Mouse (Mus musculus) myocyte (in vitro differentiated cells): Measurements from ENCODE around the gene Ccdc153.

Experiments
- E2F4 ChIP-seq: IDR thresholded peaks from one replicate; pipeline ENCODE4 v1.6.1; 2011; ENCODE audit warnings: mild to moderate bottlenecking, control low read depth, moderate library complexity; ENCODE audit not compliant: insufficient read depth
- MAX ChIP-seq: IDR thresholded peaks from one replicate; pipeline ENCODE4 v1.6.1; 2011; ENCODE audit warnings: low read depth, mild to moderate bottlenecking, control low read depth
- MYOD1 ChIP-seq, 3 experiments: IDR thresholded peaks; one replicate each; pipeline ENCODE4 v1.6.1; 2011; ENCODE audit warnings: control low read depth in 2 of 3, low read depth in 2 of 3, mild to moderate bottlenecking in 2 of 3, moderate library complexity in 1 of 3; ENCODE audit not compliant: insufficient read length in 2 of 3, control insufficient read depth in 1 of 3
- MYOG ChIP-seq, 3 experiments: IDR thresholded peaks; one replicate each; pipeline ENCODE4 v1.6.1; 2011; ENCODE audit warnings: control low read depth in 2 of 3, low read depth in 2 of 3, mild to moderate bottlenecking in 2 of 3; ENCODE audit not compliant: insufficient read length in 2 of 3, control insufficient read depth in 1 of 3, insufficient read depth in 1 of 3
- POLR2A ChIP-seq: IDR thresholded peaks from one replicate; pipeline ENCODE4 v1.6.1; 2011; ENCODE audit warnings: low read depth, mild to moderate bottlenecking, control low read depth, moderate library complexity; ENCODE audit not compliant: insufficient read length
- POLR2AphosphoS2 ChIP-seq: IDR thresholded peaks from one replicate; pipeline ENCODE4 v1.6.1; 2011; ENCODE audit warnings: low read depth, control low read depth; ENCODE audit not compliant: insufficient read length
- REST ChIP-seq: IDR thresholded peaks from one replicate; pipeline ENCODE4 v1.6.1; 2011; ENCODE audit warnings: mild to moderate bottlenecking, control low read depth, moderate library complexity; ENCODE audit not compliant: insufficient read depth, insufficient read length
- SRF ChIP-seq: IDR thresholded peaks from one replicate; pipeline ENCODE4 v1.6.1; 2011; ENCODE audit warnings: low read depth; ENCODE audit not compliant: control insufficient read depth, insufficient read length
- TCF12 ChIP-seq: IDR thresholded peaks from one replicate; pipeline ENCODE4 v1.6.1; 2011; ENCODE audit warnings: mild to moderate bottlenecking, control low read depth; ENCODE audit not compliant: poor library complexity, insufficient read depth, severe bottlenecking
- TCF3 ChIP-seq: IDR thresholded peaks from one replicate; pipeline ENCODE4 v1.6.1; 2011; ENCODE audit warnings: low read depth, control low read depth; ENCODE audit not compliant: insufficient read length
- USF1 ChIP-seq: IDR thresholded peaks from one replicate; pipeline ENCODE4 v1.6.1; 2011; ENCODE audit warnings: low read depth, mild to moderate bottlenecking, control low read depth, moderate library complexity

DNA sequence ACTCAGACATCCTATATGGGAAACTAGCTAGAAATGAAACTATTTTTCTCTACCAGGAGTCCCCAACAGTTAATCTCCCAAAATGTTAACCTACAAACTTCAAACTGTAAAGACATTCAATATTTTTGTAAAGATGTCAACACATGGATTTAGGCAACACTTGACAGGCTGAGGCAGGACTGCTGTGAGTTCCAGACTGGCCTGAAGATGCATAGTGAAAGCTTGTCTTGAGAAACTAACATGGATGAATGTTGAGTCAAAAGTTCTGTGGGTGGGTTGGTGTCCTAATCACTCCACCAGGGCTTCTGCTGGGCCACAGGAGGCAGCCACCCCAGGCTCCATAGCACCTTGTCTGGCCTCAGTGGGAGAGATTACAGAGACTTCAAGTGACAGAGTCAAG lies 8.9 kb upstream of the Ccdc153 start:
- TF ChIP-seq TCF12 (no peak), POLR2A (no peak), E2F4 (no peak), USF1 (no peak), TCF3 (no peak), SRF (no peak), MAX (no peak), POLR2AphosphoS2 (no peak), MYOD1 (IDR thresholded peaks at IDR 0.05; ENCODE audit: control insufficient read depth in 1 of 3, insufficient read length in 2 of 3, low read depth in 2 of 3) (no peak), REST (no peak), MYOG (IDR thresholded peaks at IDR 0.05; ENCODE audit: control insufficient read depth in 1 of 3, insufficient read depth in 1 of 3, insufficient read length in 2 of 3, low read depth in 2 of 3) (no peak)
